Mouse (Mus musculus): ENCODE measurements around the gene Zfp622. TPM values are rescaled to one million over a fixed set of nuclear protein-coding genes. Genes with fewer than 3 reads are reported as not detected.
"Not testable (repeated sequence)": the region's sequence is repeated elsewhere in the genome, so short reads cannot be mapped to it uniquely, and the experiment has no call there.

Gene Zfp622
- polyA plus RNA-seq, 1 experiment, result 13.6 TPM

- no peak for DNase-seq
- H3K4me1 ChIP-seq (ENCODE audit: control insufficient read depth, insufficient read depth, low read length), result peaks cover 5% of the 10 kb centered on the region; the same call in 1 of the 2 replicates
- 89% methylated on average over 5 of the region's 5 CpGs for WGBS
- H3K4me3 ChIP-seq (replicated peaks; ENCODE audit: extremely low read depth, low read depth, low read length), result no peak overlapping the region
- TF ChIP-seq POLR2A (IDR thresholded peaks at IDR 0.05; ENCODE audit: borderline replicate concordance, extremely low read depth, low read depth, low read length) (no peak), CTCF (IDR thresholded peaks at IDR 0.05; ENCODE audit: insufficient read depth, low read length) (no peak)
Observed at GRCm38 (mm10) chr15:25960231-25960630, 23.9 kb upstream of the Zfp622 start.

GRCm38 (mm10) chr15:25966220-25966774, 17.9 kb upstream of the Zfp622 start:
- WGBS, result 60% methylated on average over 6 of the region's 6 CpGs
- TF ChIP-seq POLR2A (IDR thresholded peaks at IDR 0.05; ENCODE audit: borderline replicate concordance, extremely low read depth, low read depth, low read length), result no peak
- TF ChIP-seq CTCF (IDR thresholded peaks at IDR 0.05; ENCODE audit: insufficient read depth, low read length), result no peak
- no peak for DNase-seq
- H3K4me3 ChIP-seq (replicated peaks; ENCODE audit: extremely low read depth, low read depth, low read length), result no peak overlapping the region
- H3K4me1 ChIP-seq (ENCODE audit: control insufficient read depth, insufficient read depth, low read length), result no peaks in the 10 kb centered on the region

- H3K4me1 ChIP-seq (ENCODE audit: control insufficient read depth, insufficient read depth, low read length), result no peaks in the 10 kb centered on the region
- TF ChIP-seq POLR2A (IDR thresholded peaks at IDR 0.05; ENCODE audit: borderline replicate concordance, extremely low read depth, low read depth, low read length), result no peak
- TF ChIP-seq CTCF (IDR thresholded peaks at IDR 0.05; ENCODE audit: insufficient read depth, low read length), result no peak
- 80% methylated on average over 9 of the region's 9 CpGs for WGBS
- no peak overlapping the region for H3K4me3 ChIP-seq (replicated peaks; ENCODE audit: extremely low read depth, low read depth, low read length)
- no peak for DNase-seq
Observed at GRCm38 (mm10) chr15:25971596-25971995, 12.6 kb upstream of the Zfp622 start.

GRCm38 (mm10) chr15:25972758-25973157, 11.4 kb upstream of the Zfp622 start:
- no peak for TF ChIP-seq POLR2A (IDR thresholded peaks at IDR 0.05; ENCODE audit: borderline replicate concordance, extremely low read depth, low read depth, low read length)
- TF ChIP-seq CTCF (IDR thresholded peaks at IDR 0.05; ENCODE audit: insufficient read depth, low read length), result no peak
- Histone ChIP-seq H3K4me1 (ENCODE audit: control insufficient read depth, insufficient read depth, low read length) (no peaks in the 10 kb centered on the region), H3K4me3 (replicated peaks; ENCODE audit: extremely low read depth, low read depth, low read length) (no peak overlapping the region)
- DNase-seq, result no peak
- 80% methylated on average over 5 of the region's 5 CpGs for WGBS

GRCm38 (mm10) chr15:25974352-25974751, 9.8 kb upstream of the Zfp622 start:
- no peak for DNase-seq
- H3K4me3 ChIP-seq (replicated peaks; ENCODE audit: extremely low read depth, low read depth, low read length), result no peak overlapping the region
- WGBS, result 93% methylated on average over 4 of the region's 4 CpGs
- no peaks in the 10 kb centered on the region for H3K4me1 ChIP-seq (ENCODE audit: control insufficient read depth, insufficient read depth, low read length)
- TF ChIP-seq CTCF (IDR thresholded peaks at IDR 0.05; ENCODE audit: insufficient read depth, low read length) (no peak), POLR2A (IDR thresholded peaks at IDR 0.05; ENCODE audit: borderline replicate concordance, extremely low read depth, low read depth, low read length) (no peak)

GRCm38 (mm10) chr15:25975810-25976209, 8.4 kb upstream of the Zfp622 start:
- TF ChIP-seq POLR2A (IDR thresholded peaks at IDR 0.05; ENCODE audit: borderline replicate concordance, extremely low read depth, low read depth, low read length), result no peak
- no peak for TF ChIP-seq CTCF (IDR thresholded peaks at IDR 0.05; ENCODE audit: insufficient read depth, low read length)
- no peaks in the 10 kb centered on the region for H3K4me1 ChIP-seq (ENCODE audit: control insufficient read depth, insufficient read depth, low read length)
- no peak for DNase-seq
- WGBS, result 81% methylated on average over 6 of the region's 6 CpGs
- no peak overlapping the region for H3K4me3 ChIP-seq (replicated peaks; ENCODE audit: extremely low read depth, low read depth, low read length)

- 17% methylated on average over 6 of the region's 6 CpGs for WGBS
- H3K4me1 ChIP-seq (ENCODE audit: control insufficient read depth, insufficient read depth, low read length); DNase-seq: not testable (repeated sequence)
- H3K4me3 ChIP-seq (replicated peaks; ENCODE audit: extremely low read depth, low read depth, low read length), result peak overlapping the region; percentile 81
Observed at GRCm38 (mm10) chr15:25983614-25984013, 552 bp upstream of the Zfp622 start.

GRCm38 (mm10) chr15:25984734-25985492, 747 bp downstream of the Zfp622 start:
- Histone ChIP-seq H3K4me3 (replicated peaks; ENCODE audit: extremely low read depth, low read depth, low read length) (peak overlapping the region; percentile 81), H3K4me1 (ENCODE audit: control insufficient read depth, insufficient read depth, low read length) (peaks cover 9% of the 10 kb centered on the region)
- TF ChIP-seq CTCF (IDR thresholded peaks at IDR 0.05; ENCODE audit: insufficient read depth, low read length) (no peak), POLR2A (IDR thresholded peaks at IDR 0.05; ENCODE audit: borderline replicate concordance, extremely low read depth, low read depth, low read length) (no peak)
- under 1% methylated on average over 71 of the region's 71 CpGs for WGBS
- DNase-seq, result peak; percentile 10

GRCm38 (mm10) chr15:25992992-25993727, 9.0 kb downstream of the Zfp622 start:
- no peak for DNase-seq
- no peak for TF ChIP-seq POLR2A (IDR thresholded peaks at IDR 0.05; ENCODE audit: borderline replicate concordance, extremely low read depth, low read depth, low read length)
- 0 out of 2 replicates have a peak, but pooled peaks have one; percentile 17 for TF ChIP-seq CTCF (IDR thresholded peaks at IDR 0.05; ENCODE audit: insufficient read depth, low read length)
- WGBS, result 52% methylated on average over 8 of the region's 8 CpGs
- Histone ChIP-seq H3K4me1 (ENCODE audit: control insufficient read depth, insufficient read depth, low read length) (no peaks in the 10 kb centered on the region), H3K4me3 (replicated peaks; ENCODE audit: extremely low read depth, low read depth, low read length) (no peak overlapping the region)
